Mouse (Mus musculus): ENCODE data around the gene Cwc25. TPM values are rescaled to one million over a fixed set of nuclear protein-coding genes. Genes with fewer than 3 reads are reported as not detected.

Cwc25 gene
- polyA plus RNA-seq (2012; rRNA removed) = 19.7 and 21.2 TPM in 2 replicates

- peak; percentile 98 for DNase-seq (ENCODE audit: low read depth)
- peak; percentile 72; the same call in 1 of the 2 replicates for TF ChIP-seq POLR2A (IDR thresholded peaks at IDR 0.05; ENCODE audit: borderline replicate concordance, extremely low read depth, insufficient read depth, insufficient read length, poor library complexity, severe bottlenecking)
- no peak for TF ChIP-seq CTCF (IDR thresholded peaks at IDR 0.05; ENCODE audit: borderline replicate concordance, extremely low read depth, insufficient read depth, insufficient read length)
These were observed at the start of gene Cwc25 for GRCm38 (mm10) chr11:97766154-97766881. Gene Cwc25, minus strand, starts transcription at chr11:97766556.

- no peak for DNase-seq (ENCODE audit: low read depth)
- TF ChIP-seq POLR2A (IDR thresholded peaks at IDR 0.05; ENCODE audit: borderline replicate concordance, extremely low read depth, insufficient read depth, insufficient read length, poor library complexity, severe bottlenecking) = no peak
- TF ChIP-seq CTCF (IDR thresholded peaks at IDR 0.05; ENCODE audit: borderline replicate concordance, extremely low read depth, insufficient read depth, insufficient read length) = no peak
These were observed 49.4 kb upstream of the Cwc25 start for GRCm38 (mm10) chr11:97815736-97816135.

- TF ChIP-seq POLR2A (IDR thresholded peaks at IDR 0.05; ENCODE audit: borderline replicate concordance, extremely low read depth, insufficient read depth, insufficient read length, poor library complexity, severe bottlenecking) (no peak), CTCF (IDR thresholded peaks at IDR 0.05; ENCODE audit: borderline replicate concordance, extremely low read depth, insufficient read depth, insufficient read length) (no peak)
- DNase-seq (ENCODE audit: low read depth) = no peak
These were observed 47.6 kb upstream of the Cwc25 start for GRCm38 (mm10) chr11:97813746-97814515.

- DNase-seq (ENCODE audit: low read depth) = no peak
These were observed 46.7 kb upstream of the Cwc25 start for GRCm38 (mm10) chr11:97813085-97813484.

DNA sequence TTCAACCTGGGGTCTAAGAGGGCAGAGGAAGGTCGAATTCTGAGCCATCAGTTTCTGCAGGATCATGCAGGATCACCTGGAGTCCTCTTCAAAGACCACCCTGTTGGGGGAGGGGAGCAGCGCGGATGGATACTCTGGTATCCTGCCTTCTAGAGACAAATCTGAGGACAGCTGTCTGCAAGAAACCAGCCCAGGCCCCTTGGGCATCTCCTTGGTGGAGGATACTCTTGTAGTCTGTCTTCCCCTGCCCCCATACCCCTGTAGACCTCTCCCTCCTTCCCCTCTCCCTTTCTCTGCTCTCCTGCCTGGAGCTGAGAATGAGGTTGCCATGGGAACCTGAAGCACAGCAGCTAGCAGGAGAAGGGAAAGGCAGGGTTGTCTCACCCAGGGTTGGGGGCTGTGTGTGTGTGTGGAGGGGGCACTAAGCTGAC is 46.1 kb upstream of the Cwc25 start:
- TF ChIP-seq POLR2A (IDR thresholded peaks at IDR 0.05; ENCODE audit: borderline replicate concordance, extremely low read depth, insufficient read depth, insufficient read length, poor library complexity, severe bottlenecking) (no peak), CTCF (IDR thresholded peaks at IDR 0.05; ENCODE audit: borderline replicate concordance, extremely low read depth, insufficient read depth, insufficient read length) (no peak)
- DNase-seq (ENCODE audit: low read depth) = peak; percentile 96

More at GRCm38 (mm10) chr11:97813085-97813484, 46.7 kb upstream of the Cwc25 start:
- TF ChIP-seq CTCF (IDR thresholded peaks at IDR 0.05; ENCODE audit: borderline replicate concordance, extremely low read depth, insufficient read depth, insufficient read length) (no peak), POLR2A (IDR thresholded peaks at IDR 0.05; ENCODE audit: borderline replicate concordance, extremely low read depth, insufficient read depth, insufficient read length, poor library complexity, severe bottlenecking) (no peak)

- TF ChIP-seq POLR2A (IDR thresholded peaks at IDR 0.05; ENCODE audit: borderline replicate concordance, extremely low read depth, insufficient read depth, insufficient read length, poor library complexity, severe bottlenecking) = no peak
- TF ChIP-seq CTCF (IDR thresholded peaks at IDR 0.05; ENCODE audit: borderline replicate concordance, extremely low read depth, insufficient read depth, insufficient read length) = no peak
- DNase-seq (ENCODE audit: low read depth) = peak; percentile 53
These were observed 45.4 kb upstream of the Cwc25 start for GRCm38 (mm10) chr11:97811569-97812362.

GRCm38 (mm10) chr11:97810970-97811369 is 44.6 kb upstream of the Cwc25 start:
- peak; percentile 63 for DNase-seq (ENCODE audit: low read depth)
- TF ChIP-seq POLR2A (IDR thresholded peaks at IDR 0.05; ENCODE audit: borderline replicate concordance, extremely low read depth, insufficient read depth, insufficient read length, poor library complexity, severe bottlenecking) (no peak), CTCF (IDR thresholded peaks at IDR 0.05; ENCODE audit: borderline replicate concordance, extremely low read depth, insufficient read depth, insufficient read length) (no peak)

- no peak for DNase-seq (ENCODE audit: low read depth)
- TF ChIP-seq POLR2A (IDR thresholded peaks at IDR 0.05; ENCODE audit: borderline replicate concordance, extremely low read depth, insufficient read depth, insufficient read length, poor library complexity, severe bottlenecking) (no peak), CTCF (IDR thresholded peaks at IDR 0.05; ENCODE audit: borderline replicate concordance, extremely low read depth, insufficient read depth, insufficient read length) (no peak)
These were observed 44.0 kb upstream of the Cwc25 start for GRCm38 (mm10) chr11:97810356-97810755.

GRCm38 (mm10) chr11:97809235-97810121 is 43.1 kb upstream of the Cwc25 start:
- TF ChIP-seq CTCF (IDR thresholded peaks at IDR 0.05; ENCODE audit: borderline replicate concordance, extremely low read depth, insufficient read depth, insufficient read length) (no peak), POLR2A (IDR thresholded peaks at IDR 0.05; ENCODE audit: borderline replicate concordance, extremely low read depth, insufficient read depth, insufficient read length, poor library complexity, severe bottlenecking) (no peak)
- no peak for DNase-seq (ENCODE audit: low read depth)

DNA sequence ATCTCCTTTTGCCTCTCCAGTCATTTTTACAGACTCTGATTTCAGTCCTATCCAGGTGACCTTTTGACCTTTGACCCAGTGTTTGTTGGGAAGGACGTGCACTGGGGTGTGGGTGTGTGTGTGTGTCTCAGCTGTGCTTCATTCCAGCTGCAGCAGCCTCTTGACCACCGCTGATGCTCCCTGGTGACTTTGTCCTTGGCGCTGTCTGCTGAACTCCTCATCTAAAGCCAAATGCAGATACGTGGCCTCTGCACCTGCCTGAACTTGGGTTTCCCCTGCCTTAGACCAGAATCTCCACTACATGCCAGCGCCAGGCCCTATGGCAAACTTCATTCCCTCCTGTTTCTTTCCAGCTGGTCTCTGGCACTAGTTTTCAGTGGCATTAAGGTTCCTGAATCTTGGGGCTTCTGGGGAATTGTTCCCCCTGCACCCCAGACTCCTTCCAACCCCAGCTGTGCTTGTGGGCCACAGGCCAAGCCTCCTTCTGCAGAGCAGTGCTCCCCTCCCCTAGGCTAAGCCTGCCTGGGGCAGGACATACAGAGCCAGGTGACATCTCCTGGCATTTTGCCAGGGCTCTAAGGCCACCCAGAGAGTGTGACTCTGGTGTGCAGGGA is 42.4 kb upstream of the Cwc25 start:
- TF ChIP-seq CTCF (IDR thresholded peaks at IDR 0.05; ENCODE audit: borderline replicate concordance, extremely low read depth, insufficient read depth, insufficient read length) = no peak
- TF ChIP-seq POLR2A (IDR thresholded peaks at IDR 0.05; ENCODE audit: borderline replicate concordance, extremely low read depth, insufficient read depth, insufficient read length, poor library complexity, severe bottlenecking) = no peak
- peak; percentile 58 for DNase-seq (ENCODE audit: low read depth)

Data from brain, embryonic 14.5 days (tissue).